Comparison of ENCODE assay signal across 11 mouse cellular contexts in genomic region chr15:56244004-56244735, GRCm38 (mm10).
DNase-seq lines count a peak whose midpoint lies in the region; ATAC-seq lines count a peak whose summit lies in the region.
"Had no signal": no experiment of that assay in that cellular context is flagged by ENCODE, and none has a peak within 500 bp of the region (broad histone marks: within the 10 kb centered on the region; RNA-seq: fewer than 3 reads in every experiment).

No protein-coding gene starts in this region.

- WGBS in embryonic facial prominence, embryonic 11.5 days, result 36% methylated on average over 9 of the region's 9 CpGs
- WGBS in kidney, embryonic 16.5 days, result 36% methylated on average over 9 of the region's 9 CpGs

- H3K27me3 ChIP-seq in embryonic facial prominence, embryonic 11.5 days (ENCODE audit: control insufficient read depth, insufficient read depth, low read length), result no peaks in the 10 kb centered on the region
- no peaks in the 10 kb centered on the region for H3K27me3 ChIP-seq in kidney, embryonic 16.5 days (ENCODE audit: insufficient read depth, low read length)
- H3K27me3 ChIP-seq: limb, embryonic 12.5 days; midbrain, embryonic 12.5 days had no signal

- no peak overlapping the region for H3K4me3 ChIP-seq in embryonic facial prominence, embryonic 11.5 days (ENCODE audit: low read depth, low read length)
- no peak overlapping the region for H3K4me3 ChIP-seq in kidney, embryonic 16.5 days (ENCODE audit: low read length)
- H3K4me3 ChIP-seq: limb, embryonic 12.5 days; midbrain, embryonic 12.5 days had no signal

- no peaks in the 10 kb centered on the region for H3K36me3 ChIP-seq in embryonic facial prominence, embryonic 11.5 days (replicated peaks; ENCODE audit: control insufficient read depth, insufficient read depth, low read depth, low read length)
- no peaks in the 10 kb centered on the region for H3K36me3 ChIP-seq in kidney, embryonic 16.5 days (ENCODE audit: insufficient read depth, low read length)
- H3K36me3 ChIP-seq: limb, embryonic 12.5 days; midbrain, embryonic 12.5 days had no signal

- H3K9me3 ChIP-seq in embryonic facial prominence, embryonic 11.5 days (replicated peaks; ENCODE audit: control insufficient read depth, low read length), result no peaks in the 10 kb centered on the region
- H3K9me3 ChIP-seq in kidney, embryonic 16.5 days (ENCODE audit: low read length), result no peaks in the 10 kb centered on the region
- H3K9me3 ChIP-seq: limb, embryonic 12.5 days; midbrain, embryonic 12.5 days had no signal

- H3K27ac ChIP-seq in embryonic facial prominence, embryonic 11.5 days (replicated peaks; ENCODE audit: low read depth, low read length), result no peak overlapping the region
- no peak overlapping the region for H3K27ac ChIP-seq in kidney, embryonic 16.5 days (ENCODE audit: low read length)
- H3K27ac ChIP-seq: limb, embryonic 12.5 days; midbrain, embryonic 12.5 days had no signal

- 0 out of 2 replicates have a peak, but pooled peaks have one; percentile 23 for ATAC-seq in embryonic facial prominence, embryonic 11.5 days (replicated peaks; ENCODE audit: insufficient number of reproducible peaks, low FRiP score, low TSS enrichment, low read depth)
- ATAC-seq in kidney, embryonic 16.5 days (ENCODE audit: low FRiP score, low TSS enrichment), result peak; percentile 81; the same call in 1 of the 2 replicates

- no peak overlapping the region for H3K9ac ChIP-seq in embryonic facial prominence, embryonic 11.5 days (replicated peaks; ENCODE audit: low read length)
- H3K9ac ChIP-seq in kidney, embryonic 16.5 days (replicated peaks; ENCODE audit: low read length), result no peak overlapping the region
- H3K9ac ChIP-seq: limb, embryonic 12.5 days; midbrain, embryonic 12.5 days had no signal

- H3K4me2 ChIP-seq in embryonic facial prominence, embryonic 11.5 days (ENCODE audit: low read depth, low read length), result no peak overlapping the region
- peak overlapping the region; percentile 4; the same call in 1 of the 2 replicates for H3K4me2 ChIP-seq in kidney, embryonic 16.5 days (replicated peaks; ENCODE audit: low read depth, low read length)
- H3K4me2 ChIP-seq: limb, embryonic 12.5 days; midbrain, embryonic 12.5 days had no signal

- H3K4me1 ChIP-seq in embryonic facial prominence, embryonic 11.5 days (ENCODE audit: control insufficient read depth, insufficient read depth, low read length), result no peaks in the 10 kb centered on the region
- H3K4me1 ChIP-seq in kidney, embryonic 16.5 days (ENCODE audit: insufficient read depth, low read length), result peaks cover 7% of the 10 kb centered on the region; the same call in 1 of the 2 replicates
- H3K4me1 ChIP-seq: midbrain, embryonic 12.5 days had no signal

- intact Hi-C loops in heart, postnatal 25 days (cut with DNase I), result no loop called here

- DNase-seq in heart, adult 18-20 months, result peak; percentile 9 to 10
- DNase-seq in heart, postnatal 25 days (ENCODE audit: low spot score), result no peak
- DNase-seq in embryonic facial prominence, embryonic 11.5 days (ENCODE audit: low spot score), result peak; percentile 46
- peak; percentile 46 for DNase-seq in lung, postnatal 14 days
- DNase-seq in urinary bladder, postnatal 36 days (ENCODE audit: low spot score in 2 of 2), result no peak
- DNase-seq in gastrocnemius, adult 18-20 months (ENCODE audit: low spot score), result no peak
- DNase-seq in adrenal gland, adult (ENCODE audit: inconsistent age in 2 of 2, low spot score in 1 of 2), result no peak
- DNase-seq: cerebellum, postnatal 14 days had no signal

Comparison
In these comparisons a context has a peak if more than half of its experiments do, and no peak if none do; other contexts are left out.
1. DNase-seq: peak in heart, adult 18-20 months (2 of 2), embryonic facial prominence, embryonic 11.5 days (single experiment) and lung, postnatal 14 days (single experiment); none in heart, postnatal 25 days (single experiment), urinary bladder, postnatal 36 days (0 of 2), gastrocnemius, adult 18-20 months (single experiment) and adrenal gland, adult (0 of 2).